Mouse (Mus musculus) neutrophil, adult 65 days (primary cell): ENCODE measurements around the gene Gm29427. TPM values are rescaled to one million over a fixed set of nuclear protein-coding genes. Genes with fewer than 3 reads are reported as not detected.

Source experiments
- total RNA-seq: library from RNA; stranded (reverse); gene quantifications from 2 replicates; pipeline ENCODE4 v1.2.4, GENCODE M21; 2023

Gene Gm29427
- total RNA-seq, result not detected in 2 replicates

GRCm38 (mm10) chr1:130715561-130716217 is at the start of gene Gm29427:
Gm29427 (minus strand) TSS chr1:130715799.

GRCm38 (mm10) chr1:130731741-130732337 is 16.2 kb upstream of the Gm29427 start, which contains the start of gene AA986860:
AA986860 (plus strand) TSS chr1:130731976.

GRCm38 (mm10) chr1:130729153-130729552 is 13.6 kb upstream of the Gm29427 start, which contains the start of gene Pfkfb2:
Pfkfb2 (minus strand) TSS chr1:130729253.

GRCm38 (mm10) chr1:130717291-130717871 is 1.8 kb upstream of the Gm29427 start, which contains the start of gene Yod1:
Yod1 (plus strand) TSS chr1:130717327.

GRCm38 (mm10) chr1:130661454-130661853 is 54.1 kb downstream of the Gm29427 start, which contains the start of gene C4bp:
C4bp (minus strand) TSS chr1:130661632.

GRCm38 (mm10) chr1:130629521-130629920 is 86.1 kb downstream of the Gm29427 start, which contains the start of gene Zp3r:
Zp3r (minus strand) TSS chr1:130629621.

Other genes starting within 250 kb of the Gm29427 start
- gene Zp3r, start 86.2 kb downstream of the Gm29427 start, total RNA-seq, result not detected in 2 replicates
- gene C4bp, start 54.2 kb downstream of the Gm29427 start, total RNA-seq, result not detected in 2 replicates
- gene Yod1, start 1.5 kb upstream of the Gm29427 start, total RNA-seq, result 10.8 and 13.7 TPM in 2 replicates
- 15.5 and 18.9 TPM in 2 replicates for gene Pfkfb2, start 13.5 kb upstream of the Gm29427 start, total RNA-seq
- gene AA986860, start 16.2 kb upstream of the Gm29427 start, total RNA-seq, result 0.23 and 0.44 TPM in 2 replicates
- not detected in 2 replicates for gene Fcamr, start 85.1 kb upstream of the Gm29427 start, total RNA-seq
- not detected in 2 replicates for gene Pigr, start 110.9 kb upstream of the Gm29427 start, total RNA-seq
- 0.63 and 1.6 TPM in 2 replicates for gene Fcmr, start 149.9 kb upstream of the Gm29427 start, total RNA-seq
- not detected in 2 replicates for gene Il24, start 171.7 kb upstream of the Gm29427 start, total RNA-seq
- gene Il20, start 195.7 kb upstream of the Gm29427 start, total RNA-seq, result not detected in 2 replicates
- gene Il19, start 224.3 kb upstream of the Gm29427 start, total RNA-seq, result not detected in 2 replicates